Mouse (Mus musculus) C2C12 (cell line): ENCODE measurements at regions not wholly inside any gene's neighbourhood (a gene's known extent, or its start where the extent isn't known, plus 50 kb on each side); places are given as distances from the start of the nearest gene placed in this dataset.

Source experiments
- CEBPB ChIP-seq: IDR thresholded peaks from one replicate; pipeline ENCODE4 v1.6.1; 2011; ENCODE audit warnings: low read depth, mild to moderate bottlenecking, control low read depth, moderate library complexity
- CTCF ChIP-seq: IDR thresholded peaks from one replicate; pipeline ENCODE4 v1.5.1; 2011; ENCODE audit not compliant: control insufficient read depth, insufficient read depth, insufficient read length
- MAX ChIP-seq: IDR thresholded peaks from one replicate; pipeline ENCODE4 v1.6.1; 2011; ENCODE audit warnings: mild to moderate bottlenecking, control low read depth
- USF1 ChIP-seq: IDR thresholded peaks from one replicate; pipeline ENCODE4 v1.6.1; 2011; ENCODE audit warnings: low read depth, mild to moderate bottlenecking, control low read depth, moderate library complexity

DNA sequence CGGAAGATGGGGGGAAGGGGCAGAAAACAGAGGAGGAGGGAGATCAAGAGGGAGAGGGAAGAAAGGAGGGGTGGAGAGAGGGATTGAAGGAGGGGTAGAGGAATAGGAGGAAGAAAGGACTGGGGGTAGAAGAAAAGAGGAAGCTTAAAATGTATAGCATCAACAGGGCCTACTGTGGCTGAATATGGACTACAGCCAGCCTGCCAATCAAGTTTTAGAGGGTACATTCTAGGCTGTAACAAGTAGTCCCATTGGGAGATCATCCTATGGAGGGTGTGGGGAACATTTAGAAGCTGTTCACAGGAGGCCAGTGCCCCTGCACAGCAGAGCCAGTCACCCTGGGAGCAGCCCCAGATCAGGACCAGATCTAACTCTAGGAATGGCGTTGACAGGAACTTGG is 535.6 kb upstream of the Lrrc6 start:
- TF ChIP-seq USF1 (no peak), CTCF (no peak), MAX (no peak), CEBPB (no peak)
